Mouse (Mus musculus): ENCODE data around the gene Med16.
"Not testable (repeated sequence)": the region's sequence is repeated elsewhere in the genome, so short reads cannot be mapped to it uniquely, and the experiment has no call there.

The Med16 gene

DNA sequence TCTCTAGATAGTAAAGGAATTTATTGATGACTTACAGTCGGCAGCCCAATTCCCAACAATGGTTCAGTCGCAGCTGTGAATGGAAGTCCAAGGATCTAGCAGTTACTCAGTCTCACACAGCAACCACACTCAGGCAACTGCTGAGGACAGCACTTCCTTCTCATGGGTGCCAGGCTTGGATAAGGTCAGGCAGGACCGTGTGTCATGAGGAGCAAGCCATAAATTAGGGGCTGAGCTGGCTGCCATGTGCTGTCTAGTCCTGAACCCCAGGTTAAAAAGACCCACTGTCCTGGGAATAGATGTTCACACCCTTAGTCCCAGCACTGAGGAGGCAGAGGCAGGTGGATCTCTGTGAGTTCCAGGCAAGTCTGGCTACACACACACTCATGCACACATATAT is 23.8 kb downstream of the Med16 start:
- DNase-seq (ENCODE audit: low spot score in 2 of 2), result not testable (repeated sequence)

- DNase-seq (ENCODE audit: low spot score in 2 of 2), result no peak
These were observed 24.3 kb downstream of the Med16 start for GRCm38 (mm10) chr10:79884446-79884845.

GRCm38 (mm10) chr10:79883297-79884084 is 25.2 kb downstream of the Med16 start:
- DNase-seq (ENCODE audit: low spot score in 2 of 2), result peak; percentile 58 to 72

DNA sequence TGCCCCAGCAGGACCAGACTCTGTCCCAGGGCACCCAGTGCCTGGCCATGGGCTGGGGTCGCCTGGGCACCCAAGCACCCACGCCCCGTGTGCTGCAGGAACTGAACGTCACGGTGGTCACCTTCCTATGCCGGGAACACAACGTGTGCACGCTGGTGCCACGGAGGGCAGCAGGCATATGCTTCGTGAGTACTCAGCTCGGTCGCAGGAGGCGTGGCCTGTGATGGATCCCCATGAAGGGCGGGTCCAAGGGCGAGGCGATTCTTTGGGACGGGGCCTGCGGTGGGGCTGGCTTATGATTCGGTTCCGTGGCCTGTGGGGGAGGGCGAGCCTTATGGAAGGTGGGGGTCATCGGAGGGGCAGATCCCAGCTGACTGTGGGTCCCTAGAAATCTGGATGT is 26.7 kb downstream of the Med16 start:
- no peak for DNase-seq (ENCODE audit: low spot score in 2 of 2)

DNA sequence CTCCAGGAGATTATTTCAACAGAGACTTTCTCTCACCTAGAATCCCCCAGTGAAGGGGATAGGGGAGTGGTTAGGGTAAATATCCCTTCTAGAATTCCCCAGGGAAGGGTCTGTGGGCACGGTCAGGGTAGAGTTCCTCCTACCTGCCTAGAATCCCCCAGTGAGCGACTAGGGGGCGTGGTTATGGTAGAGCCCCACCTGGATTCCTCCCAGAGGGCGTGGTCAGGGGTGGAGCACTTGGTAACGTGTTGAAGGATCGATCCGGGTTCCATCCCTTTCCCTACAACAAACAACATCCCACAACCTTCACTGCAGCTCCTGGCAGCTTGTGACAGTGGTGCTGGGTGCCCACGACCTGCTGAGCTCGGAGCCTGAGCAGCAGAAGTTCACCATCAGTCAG is 28.0 kb downstream of the Med16 start:
- DNase-seq (ENCODE audit: low spot score in 2 of 2), result no peak

GRCm38 (mm10) chr10:79879527-79879926 is 29.2 kb downstream of the Med16 start:
- no peak for DNase-seq (ENCODE audit: low spot score in 2 of 2)

- DNase-seq (ENCODE audit: low spot score in 2 of 2), result no peak
These were observed 31.0 kb downstream of the Med16 start for GRCm38 (mm10) chr10:79877757-79878156.

DNA sequence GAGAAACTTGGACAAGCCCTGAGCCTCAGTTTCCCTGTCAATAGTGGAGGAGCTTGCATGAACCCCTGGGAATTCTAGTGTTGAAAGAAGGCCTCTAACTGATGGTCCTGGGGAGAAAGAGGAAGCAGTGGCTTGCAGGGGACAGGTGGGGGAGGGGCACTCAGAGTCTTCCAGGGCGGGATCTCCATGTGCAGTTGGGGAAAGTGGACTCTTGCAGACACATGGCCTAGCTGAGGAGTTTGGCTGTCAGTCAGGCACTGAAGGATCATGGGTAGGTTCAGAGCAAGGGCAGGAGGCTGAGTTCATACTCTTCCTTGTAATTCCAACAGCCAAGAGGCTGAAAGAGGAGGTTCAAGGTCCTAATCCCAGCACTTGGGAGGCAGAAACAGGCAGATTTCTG is 31.5 kb downstream of the Med16 start:
- no peak for DNase-seq (ENCODE audit: low spot score in 2 of 2)

GRCm38 (mm10) chr10:79874290-79874862 is 34.3 kb downstream of the Med16 start, which contains the start of the genes Prtn3 and Plppr3:
Gene Prtn3, plus strand, starts transcription at chr10:79874476.
Gene Plppr3, minus strand, starts transcription at chr10:79874634.
- no peak for DNase-seq (ENCODE audit: low spot score in 2 of 2)

DNA sequence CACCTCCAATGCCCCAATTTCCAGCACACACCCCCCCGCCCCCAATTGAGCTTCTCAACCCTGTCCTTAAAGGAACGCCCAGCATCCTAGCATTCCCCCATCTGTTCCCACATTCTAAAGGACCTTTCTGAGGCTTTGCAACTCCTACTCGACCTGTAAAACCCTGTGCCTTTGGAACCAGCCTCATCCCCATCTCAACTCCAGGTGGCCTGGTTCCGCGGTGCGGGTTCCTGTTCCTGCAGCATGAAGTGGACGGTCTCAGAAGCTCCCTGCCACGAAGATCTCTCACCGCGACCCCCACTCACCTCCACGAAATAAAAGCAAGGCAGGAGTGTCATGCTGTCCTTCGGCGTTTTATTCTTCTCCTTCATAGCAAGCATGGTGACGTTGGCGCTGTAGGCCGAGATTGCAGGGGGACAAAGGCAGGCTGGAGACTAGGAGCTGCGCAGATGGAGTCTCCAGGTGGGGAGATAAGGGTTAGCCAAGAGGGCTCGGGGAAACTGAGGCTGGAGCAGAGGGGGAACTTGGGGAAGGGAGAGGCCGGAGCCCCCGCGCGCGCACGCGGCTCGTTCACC is 34.9 kb downstream of the Med16 start:
- DNase-seq (ENCODE audit: low spot score in 2 of 2), result no peak

- DNase-seq (ENCODE audit: low spot score in 2 of 2), result no peak
These were observed 35.4 kb downstream of the Med16 start for GRCm38 (mm10) chr10:79873313-79873712.

DNA sequence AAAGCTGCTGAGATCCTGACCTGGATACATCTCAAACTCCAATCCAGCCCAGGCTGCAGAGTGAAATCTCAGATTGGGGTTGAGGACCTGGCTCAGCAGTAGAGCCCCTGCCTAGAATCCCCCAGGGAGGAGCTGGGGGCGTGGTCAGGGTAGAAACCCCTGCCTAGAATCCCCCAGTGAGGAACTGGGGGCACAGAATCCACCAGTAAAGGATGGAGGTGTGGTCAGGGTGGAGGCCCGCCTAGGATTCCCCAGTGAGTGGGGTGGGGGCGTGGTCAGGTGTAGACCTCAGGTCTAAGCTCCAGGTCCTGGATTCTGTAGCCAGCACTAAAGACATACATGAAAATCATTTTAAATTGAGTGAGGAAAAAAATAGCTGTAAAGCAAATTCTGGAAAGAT is 35.9 kb downstream of the Med16 start:
- DNase-seq (ENCODE audit: low spot score in 2 of 2), result no peak

GRCm38 (mm10) chr10:79871845-79872244 is 36.9 kb downstream of the Med16 start:
- no peak for DNase-seq (ENCODE audit: low spot score in 2 of 2)

DNA sequence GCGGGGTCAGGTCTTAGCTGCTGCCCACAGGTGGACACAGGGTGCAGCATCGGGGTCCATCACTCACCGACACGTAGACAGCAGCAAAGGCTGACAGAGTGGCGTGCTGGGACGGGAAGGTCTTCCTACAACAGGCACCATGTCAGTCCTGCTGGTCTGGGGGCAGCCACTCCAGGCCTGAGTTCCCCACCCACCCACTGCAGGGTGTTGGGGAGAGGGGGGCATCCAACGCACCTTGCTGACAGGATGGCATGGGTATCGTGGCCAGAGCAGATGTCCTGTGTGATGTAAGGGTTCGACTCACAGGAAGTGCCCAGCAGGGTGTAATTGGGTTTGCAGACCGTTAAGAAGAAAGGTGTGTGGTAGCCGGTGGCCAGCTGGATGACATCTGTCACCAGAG is 42.1 kb downstream of the Med16 start:
- DNase-seq (ENCODE audit: low spot score in 2 of 2), result no peak

DNA sequence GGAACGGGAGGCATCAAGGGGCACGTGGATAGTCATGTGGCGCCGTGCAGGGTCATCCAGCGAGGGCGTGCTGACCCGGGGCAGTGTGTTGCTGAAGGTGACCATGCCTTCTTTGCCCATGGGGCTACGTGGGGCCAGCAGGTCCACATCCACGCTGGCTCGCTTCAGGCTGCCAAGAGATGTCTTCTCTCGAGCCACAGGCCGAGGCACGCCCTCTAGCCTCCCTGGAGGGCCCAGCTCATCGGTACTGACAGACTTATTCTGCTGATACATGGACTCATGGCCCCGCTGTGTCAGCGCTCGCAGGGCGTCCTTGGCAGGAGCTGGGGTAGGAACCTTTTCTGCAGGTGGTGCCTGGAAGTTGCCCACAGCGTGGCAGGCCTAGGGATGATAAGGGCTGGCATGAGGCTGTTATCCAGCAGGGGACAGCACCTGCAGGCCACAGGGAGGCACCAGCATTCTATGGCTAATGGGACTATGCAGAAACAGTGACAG is 42.9 kb downstream of the Med16 start:
- no peak for DNase-seq (ENCODE audit: low spot score in 2 of 2)

DNA sequence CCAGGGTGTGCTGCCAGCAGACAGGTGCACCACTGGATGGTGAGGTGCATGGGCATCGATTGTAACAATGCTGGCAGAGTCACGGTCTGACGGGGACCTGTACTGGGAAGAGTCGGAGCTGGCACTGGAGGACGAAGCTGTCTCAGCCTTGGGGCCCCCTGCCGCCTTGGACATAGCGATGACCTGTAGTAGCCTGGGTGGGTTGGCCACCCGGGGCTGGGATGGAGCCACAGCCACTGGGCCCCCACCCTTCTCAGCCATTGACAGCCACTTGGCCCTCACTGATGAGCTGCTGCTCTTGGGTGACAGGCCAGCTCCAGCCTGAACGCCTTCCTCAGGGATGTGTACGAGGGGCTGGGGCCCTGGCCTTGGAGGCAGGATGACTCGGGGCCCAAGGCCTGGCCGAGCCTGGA is 43.5 kb downstream of the Med16 start:
- no peak for DNase-seq (ENCODE audit: low spot score in 2 of 2)

DNA sequence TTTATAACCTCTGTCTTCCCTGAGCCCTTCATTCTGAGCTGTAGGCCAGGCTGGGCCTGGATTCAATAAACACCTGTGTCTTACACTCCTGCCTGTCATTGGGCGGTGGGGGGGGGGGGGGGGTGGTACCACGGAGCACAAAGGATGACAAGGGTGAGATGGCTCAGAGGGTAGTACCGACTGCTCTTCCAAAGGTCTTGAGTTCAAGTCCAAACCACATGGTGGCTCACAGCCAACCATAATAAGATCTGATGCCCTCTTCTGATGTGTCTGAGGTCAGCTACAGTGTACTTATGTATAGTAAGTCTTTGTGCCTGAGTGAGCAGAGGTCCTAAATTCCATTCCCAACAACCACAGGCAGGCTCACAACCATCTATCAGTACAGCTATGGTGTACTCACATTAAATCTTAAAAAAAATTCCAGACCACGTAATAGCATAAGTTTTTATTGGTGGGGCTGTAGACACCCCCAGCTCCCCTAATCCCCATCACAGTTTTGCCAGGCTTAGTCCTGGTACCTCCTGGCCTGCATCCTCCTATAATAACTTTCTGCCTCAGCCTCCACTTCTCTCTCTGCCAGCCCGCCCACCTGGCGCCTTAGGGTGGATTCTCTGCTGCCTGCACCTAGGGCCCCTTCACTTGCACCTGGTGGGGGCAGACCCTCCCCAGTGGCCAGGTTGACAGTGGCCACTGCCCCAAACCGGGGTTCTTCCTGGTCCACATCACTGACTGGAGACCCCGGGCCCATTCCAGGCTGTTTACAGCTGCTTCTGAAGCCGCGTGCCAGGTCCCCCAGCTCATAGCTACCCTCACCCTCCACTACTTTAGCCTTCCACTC is 44.2 kb downstream of the Med16 start:
- no peak for DNase-seq (ENCODE audit: low spot score in 2 of 2)

DNA sequence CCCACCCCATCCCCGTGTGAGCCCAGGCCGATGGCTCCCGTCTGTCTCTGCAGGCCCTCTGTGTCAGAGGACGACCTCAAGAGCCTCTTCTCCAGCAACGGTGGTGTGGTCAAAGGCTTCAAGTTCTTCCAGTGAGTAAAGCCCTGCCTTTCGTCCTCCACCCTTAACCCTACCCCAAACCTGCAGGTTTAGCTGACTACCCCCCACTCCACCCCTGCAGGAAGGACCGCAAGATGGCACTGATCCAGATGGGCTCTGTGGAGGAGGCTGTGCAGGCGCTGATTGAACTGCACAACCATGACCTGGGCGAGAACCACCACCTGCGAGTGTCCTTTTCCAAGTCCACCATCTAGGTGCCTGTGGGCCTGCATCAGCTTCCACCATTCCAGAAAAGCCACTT is 45.8 kb downstream of the Med16 start:
- no peak for DNase-seq (ENCODE audit: low spot score in 2 of 2)

DNA sequence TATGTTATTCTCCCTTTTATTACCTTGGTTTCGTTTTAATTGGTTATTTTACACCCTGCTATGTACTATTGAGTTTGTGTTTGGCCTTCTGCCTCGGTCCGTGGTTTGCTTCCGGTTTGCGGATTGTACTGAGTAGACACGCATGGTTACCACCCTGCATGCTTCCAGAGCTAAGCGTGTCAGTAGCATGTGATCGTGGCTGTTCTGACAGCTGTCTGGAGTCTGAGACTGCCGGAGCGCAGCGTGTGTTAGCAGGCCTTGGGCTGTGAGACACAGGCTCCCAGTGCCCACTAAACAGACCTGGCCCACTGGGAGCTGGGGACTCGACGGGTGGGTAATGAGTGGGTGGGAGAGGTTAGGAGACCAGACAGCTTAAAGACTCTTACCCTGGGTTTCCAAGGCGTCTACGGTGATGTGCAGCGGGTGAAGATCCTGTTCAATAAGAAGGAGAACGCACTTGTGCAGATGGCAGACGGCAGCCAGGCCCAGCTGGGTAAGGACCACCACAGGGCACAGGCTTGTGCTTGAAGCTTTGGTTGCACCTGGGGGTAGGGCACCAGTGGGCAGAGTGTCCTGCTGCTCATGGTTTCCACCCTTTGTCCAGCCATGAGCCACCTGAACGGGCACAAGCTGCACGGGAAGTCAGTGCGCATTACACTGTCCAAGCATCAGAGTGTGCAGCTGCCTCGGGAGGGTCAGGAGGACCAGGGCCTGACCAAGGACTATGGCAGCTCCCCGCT is 46.5 kb downstream of the Med16 start:
- DNase-seq (ENCODE audit: low spot score in 2 of 2), result no peak

DNA sequence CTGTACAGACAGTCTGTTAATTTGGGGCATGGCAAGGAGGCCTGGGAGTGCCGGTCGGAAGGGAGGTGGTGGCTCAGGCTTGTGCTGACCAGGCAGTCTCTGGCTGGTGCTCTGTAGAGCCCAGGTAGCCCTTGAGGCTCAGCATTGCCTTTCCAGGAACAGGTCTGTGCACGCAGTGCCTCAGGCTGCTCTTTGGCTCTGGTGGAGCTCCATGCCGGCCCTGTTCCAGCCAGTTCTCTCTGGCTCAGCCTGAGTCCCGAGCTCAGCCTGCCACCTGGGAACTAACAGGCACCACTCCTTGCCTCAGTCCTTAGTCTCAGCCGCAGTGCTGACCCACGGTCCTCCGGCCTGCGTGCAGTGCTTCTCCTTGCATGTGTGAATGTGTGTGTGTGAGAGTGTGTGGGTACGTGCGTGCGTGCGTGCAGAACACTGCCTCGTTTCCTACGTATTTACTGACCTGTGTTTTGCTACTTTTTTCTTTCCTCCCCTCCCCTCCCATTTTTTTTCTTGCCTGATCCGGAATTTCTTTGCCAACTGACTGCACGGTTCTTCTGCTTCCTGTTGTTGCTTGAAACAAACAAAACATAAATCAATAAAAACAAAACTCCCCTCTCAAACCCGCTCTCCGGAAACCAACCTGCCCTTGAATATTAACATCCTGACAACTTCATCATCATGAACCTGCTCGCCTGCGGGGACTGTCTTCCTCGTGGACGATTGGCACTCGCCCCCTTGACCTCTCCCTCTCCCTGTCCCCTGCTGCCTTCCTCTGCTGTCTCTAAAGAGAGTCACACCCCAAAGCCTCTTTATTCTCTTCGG is 47.3 kb downstream of the Med16 start:
- DNase-seq (ENCODE audit: low spot score in 2 of 2), result no peak
